Mouse (Mus musculus) cerebellum, postnatal 36 days (tissue): ENCODE measurements around the gene Cd72.

ENCODE experiments used
- DNase-seq, 2 experiments: peaks; one replicate each; pipeline ENCODE4 v3.0.0; 2021 to 2022; ENCODE audit warnings: mixed read lengths in 2 of 2

Cd72 gene

GRCm38 (mm10) chr4:43425648-43426380 lies 28.6 kb downstream of the Cd72 start:
- DNase-seq: no peak

- DNase-seq: no peak
Measured at GRCm38 (mm10) chr4:43425197-43425596, 29.2 kb downstream of the Cd72 start.

- DNase-seq: no peak
Measured at GRCm38 (mm10) chr4:43424072-43424471, 30.4 kb downstream of the Cd72 start.

- DNase-seq: no peak
Measured at GRCm38 (mm10) chr4:43423267-43423934, 31.0 kb downstream of the Cd72 start.

GRCm38 (mm10) chr4:43421632-43422240 lies 32.7 kb downstream of the Cd72 start:
- DNase-seq: no peak

- peak; percentile 74 to 81 for DNase-seq
Measured at GRCm38 (mm10) chr4:43420305-43420704, 34.1 kb downstream of the Cd72 start.

- DNase-seq: no peak
Measured at GRCm38 (mm10) chr4:43419801-43420281, 34.6 kb downstream of the Cd72 start.

GRCm38 (mm10) chr4:43418973-43419656 lies 35.3 kb downstream of the Cd72 start:
- DNase-seq: no peak

GRCm38 (mm10) chr4:43418450-43418849 lies 36.0 kb downstream of the Cd72 start:
- DNase-seq: no peak

- DNase-seq: no peak
Measured at GRCm38 (mm10) chr4:43417269-43418062, 37.0 kb downstream of the Cd72 start.

- no peak for DNase-seq
Measured at GRCm38 (mm10) chr4:43416071-43416490, 38.3 kb downstream of the Cd72 start.

- no peak for DNase-seq
Measured at GRCm38 (mm10) chr4:43415221-43416070, 39.0 kb downstream of the Cd72 start.

GRCm38 (mm10) chr4:43414761-43415160 lies 39.7 kb downstream of the Cd72 start:
- DNase-seq: no peak

- DNase-seq: no peak
Measured at GRCm38 (mm10) chr4:43407071-43407920, 47.1 kb downstream of the Cd72 start.

- DNase-seq: peak; percentile 32 to 50
Measured at GRCm38 (mm10) chr4:43406162-43406971, 48.1 kb downstream of the Cd72 start.

GRCm38 (mm10) chr4:43404697-43405096 lies 49.7 kb downstream of the Cd72 start:
- DNase-seq: no peak

GRCm38 (mm10) chr4:43402212-43402611 lies 52.2 kb downstream of the Cd72 start:
- DNase-seq: no peak

GRCm38 (mm10) chr4:43401486-43401885 lies 52.9 kb downstream of the Cd72 start:
- no peak for DNase-seq

GRCm38 (mm10) chr4:43400976-43401375 lies 53.5 kb downstream of the Cd72 start:
- DNase-seq: no peak
